Mouse (Mus musculus) midbrain, embryonic 14.5 days (tissue): ENCODE measurements around the gene Sdsl. TPM values are rescaled to one million over a fixed set of nuclear protein-coding genes. Genes with fewer than 3 reads are reported as not detected.

Source experiments
- ATAC-seq: fragments of 200-750 bp; cut with Nextera tagmentation; 2 replicates; pipeline ENCODE4 v1.8.0; 2017; ENCODE audit warnings: moderate number of reproducible peaks, moderate library complexity; ENCODE audit not compliant: low FRiP score, low TSS enrichment
- DNase-seq: peaks from one replicate; pipeline ENCODE4 v3.0.0-alpha.2; 2015
- H3K27ac ChIP-seq: fragments of 300-500 bp; sonication (generic); replicated peaks from 2 replicates; pipeline ENCODE4 v1.5.1; 2014; ENCODE audit warnings: mild to moderate bottlenecking, low read depth, low read length, moderate library complexity
- H3K27me3 ChIP-seq: fragments of 300-500 bp; sonication (generic); 2 replicates; pipeline ENCODE4 v1.6.1; 2014; ENCODE audit warnings: low read length, control low read depth, mixed read lengths; ENCODE audit not compliant: control insufficient read depth, insufficient read depth
- H3K36me3 ChIP-seq: fragments of 300-500 bp; sonication (generic); 2 replicates; pipeline ENCODE4 v1.6.1; 2014; ENCODE audit warnings: low read length, control low read depth; ENCODE audit not compliant: control insufficient read depth, insufficient read depth
- H3K4me1 ChIP-seq: fragments of 300-500 bp; sonication (generic); 2 replicates; pipeline ENCODE4 v1.6.1; 2014; ENCODE audit warnings: mild to moderate bottlenecking, antibody characterized with exemption, low read length, control low read depth; ENCODE audit not compliant: control insufficient read depth, insufficient read depth
- H3K4me2 ChIP-seq: fragments of 300-500 bp; sonication (generic); 2 replicates; pipeline ENCODE4 v1.6.1; 2014; ENCODE audit warnings: mild to moderate bottlenecking, low read length, moderate library complexity
- H3K4me3 ChIP-seq: fragments of 300-500 bp; sonication (generic); replicated peaks from 2 replicates; pipeline ENCODE4 v1.5.1; 2014; ENCODE audit warnings: low read depth, low read length
- H3K9ac ChIP-seq: fragments of 300-500 bp; sonication (generic); replicated peaks from 2 replicates; pipeline ENCODE4 v1.6.1; 2014; ENCODE audit warnings: mild to moderate bottlenecking, low read length, moderate library complexity
- H3K9me3 ChIP-seq: fragments of 300-500 bp; sonication (generic); 2 replicates; pipeline ENCODE4 v1.6.1; 2016; ENCODE audit warnings: low read length, control low read depth, mixed read lengths; ENCODE audit not compliant: control insufficient read depth
- WGBS: fragments of 180-500 bp; shearing (Covaris S2); extraction: QIAGEN DNeasy Blood & Tissue Kit; methylation state at CpG from one replicate; pipeline ENCODE4 v1.1.7; 2014; 5-methylcytosine and 5-hydroxymethylcytosine counted together
- polyA plus RNA-seq: library from polyadenylated mRNA; unstranded; fragments of >200 nt; fragmentation: Nextera tagmentation; extraction: Ambion mirVana; gene quantifications from 2 replicates; pipeline ENCODE4 v1.2.1, GENCODE M21; 2014

Sdsl gene
- polyA plus RNA-seq, 1 experiment from 2014 or later = 6.0 TPM

DNA sequence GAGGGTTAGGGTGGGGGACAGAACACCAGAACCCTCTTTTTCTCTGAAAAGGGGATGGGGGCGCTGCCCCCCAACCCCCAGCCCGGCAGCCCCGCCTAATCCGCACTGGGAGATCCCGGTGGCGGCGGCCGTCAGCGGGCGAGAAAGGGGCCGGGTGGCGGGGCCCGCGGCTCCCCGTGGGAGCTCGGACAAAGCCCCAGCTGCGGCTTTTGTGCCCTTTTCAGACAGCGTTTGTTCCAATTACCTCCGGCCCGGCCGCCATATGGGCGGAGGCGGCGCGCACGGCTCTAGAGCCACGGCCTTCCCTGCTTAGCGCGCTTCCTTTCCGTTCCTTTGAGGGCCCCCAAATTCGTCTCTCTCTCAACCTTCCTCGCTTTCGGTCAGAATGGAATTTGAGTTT, 34.6 kb downstream of the Sdsl start:
- under 1% methylated on average over 33 of the region's 33 CpGs for WGBS
- Histone ChIP-seq H3K9ac (peak overlapping the region; percentile 92), H3K36me3 (peaks cover 22% of the 10 kb centered on the region), H3K4me3 (peak overlapping the region; percentile 44), H3K4me1 (peaks cover 18% of the 10 kb centered on the region; the same call in 1 of the 2 replicates), H3K9me3 (no peaks in the 10 kb centered on the region), H3K27ac (peak overlapping the region; percentile 97), H3K4me2 (peak overlapping the region; percentile 72), H3K27me3 (peaks cover 52% of the 10 kb centered on the region)
- ATAC-seq (no peak), DNase-seq (peak; percentile 72)

DNA sequence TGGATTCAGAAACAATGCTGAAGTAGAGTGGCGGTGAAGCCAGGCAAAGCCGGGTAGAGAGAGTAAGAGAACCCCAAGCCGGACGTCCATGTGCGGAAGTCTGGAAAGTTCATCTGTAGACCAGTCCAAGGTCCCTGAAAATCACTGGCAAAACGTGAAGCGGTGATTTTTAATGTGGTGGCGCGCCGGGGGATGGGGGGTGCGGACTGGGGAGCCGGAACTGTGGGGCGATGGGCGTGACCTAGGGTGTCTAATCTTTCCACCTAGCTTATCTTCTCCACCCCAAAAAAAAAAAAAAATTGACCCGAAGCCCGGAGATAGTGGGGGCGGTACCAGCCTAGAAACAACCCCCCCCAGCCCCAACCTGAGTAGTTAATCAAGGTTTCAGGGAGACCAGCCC, 35.1 kb downstream of the Sdsl start:
- ATAC-seq (no peak), DNase-seq (peak; percentile 51)
- WGBS = under 1% methylated on average over 17 of the region's 17 CpGs
- Histone ChIP-seq H3K36me3 (peaks cover 22% of the 10 kb centered on the region), H3K27ac (peak overlapping the region; percentile 97), H3K4me3 (peak overlapping the region; percentile 44), H3K4me1 (peaks cover 18% of the 10 kb centered on the region; the same call in 1 of the 2 replicates), H3K27me3 (peaks cover 52% of the 10 kb centered on the region), H3K9ac (peak overlapping the region; percentile 92), H3K9me3 (no peaks in the 10 kb centered on the region), H3K4me2 (peak overlapping the region; percentile 72)

DNA sequence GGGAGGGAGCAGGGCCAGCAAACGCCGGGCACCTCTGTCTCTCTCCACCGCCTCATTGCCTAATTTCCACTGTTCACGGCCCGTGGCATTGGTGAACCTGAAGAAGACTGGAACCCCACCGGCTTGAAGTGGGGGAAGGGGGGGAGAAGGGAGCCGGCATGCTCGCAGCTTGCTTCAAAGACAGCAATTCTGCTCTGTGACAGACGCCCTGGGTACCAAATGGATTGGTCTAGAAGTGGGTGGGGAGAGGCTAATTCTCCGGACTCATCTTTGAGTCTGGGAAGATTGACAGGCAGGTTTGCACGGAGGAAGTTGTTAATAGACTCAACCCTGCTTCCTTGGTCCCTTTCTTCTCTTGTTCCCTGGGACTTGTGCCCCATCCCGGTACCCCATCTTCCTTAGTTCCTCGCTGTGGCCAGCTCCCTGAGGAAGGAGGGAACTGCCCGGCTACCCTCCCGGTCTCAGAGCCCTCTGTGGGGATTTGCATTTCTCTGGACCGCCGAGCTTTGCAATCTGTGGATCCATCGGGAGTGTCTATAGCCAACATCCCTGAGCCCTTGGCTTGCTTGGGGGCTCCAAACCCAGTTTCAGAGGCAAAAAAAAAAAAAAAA, 35.6 kb downstream of the Sdsl start:
- Histone ChIP-seq H3K9ac (peak overlapping the region; percentile 92), H3K36me3 (peaks cover 22% of the 10 kb centered on the region), H3K9me3 (no peaks in the 10 kb centered on the region), H3K4me3 (peak overlapping the region; percentile 44), H3K4me2 (peak overlapping the region; percentile 72), H3K27ac (peak overlapping the region; percentile 97), H3K27me3 (peaks cover 52% of the 10 kb centered on the region), H3K4me1 (peaks cover 18% of the 10 kb centered on the region; the same call in 1 of the 2 replicates)
- under 1% methylated on average over 18 of the region's 18 CpGs for WGBS
- ATAC-seq (no peak), DNase-seq (peak; percentile 72)

DNA sequence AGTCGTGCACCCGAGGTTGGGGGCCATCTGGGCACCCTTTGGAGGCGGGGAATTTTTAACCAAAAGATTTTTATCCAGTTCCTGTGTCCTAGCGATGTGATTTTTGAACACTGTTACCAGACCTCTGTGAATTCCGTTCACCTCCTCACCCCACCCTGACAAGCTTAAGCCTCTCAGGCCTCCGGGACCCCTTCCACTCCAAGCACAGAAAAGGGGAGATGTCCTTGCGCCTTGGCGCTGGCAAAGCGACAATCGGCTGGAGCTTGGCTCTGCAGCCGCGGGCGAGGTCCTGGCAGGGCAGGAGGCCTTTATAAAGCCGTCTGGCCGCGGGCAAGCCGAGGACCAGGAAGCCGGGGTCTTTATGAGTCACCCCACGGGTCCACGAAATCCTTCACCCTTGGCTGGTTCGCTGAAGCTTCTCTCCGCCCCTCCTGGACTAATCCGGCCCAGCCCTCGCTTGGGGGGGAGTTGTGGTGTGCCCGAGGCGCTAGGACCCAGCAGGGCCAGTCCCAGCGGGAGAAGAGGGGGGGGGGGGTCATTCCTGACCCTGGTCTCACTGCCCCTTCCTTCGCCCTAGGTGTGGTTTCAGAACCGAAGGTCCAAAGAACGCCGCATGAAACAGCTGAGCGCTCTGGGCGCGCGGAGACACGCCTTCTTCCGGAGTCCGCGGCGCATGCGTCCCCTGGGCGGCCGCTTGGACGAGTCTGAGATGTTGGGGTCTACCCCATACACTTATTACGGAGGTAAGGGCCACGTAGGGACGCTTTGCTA, 36.7 kb downstream of the Sdsl start:
- Histone ChIP-seq H3K4me2 (peak overlapping the region; percentile 72), H3K4me1 (peaks cover 18% of the 10 kb centered on the region; the same call in 1 of the 2 replicates), H3K9me3 (no peaks in the 10 kb centered on the region), H3K27ac (peak overlapping the region; percentile 97), H3K9ac (peak overlapping the region; percentile 92), H3K36me3 (peaks cover 22% of the 10 kb centered on the region), H3K4me3 (peak overlapping the region; percentile 44), H3K27me3 (peaks cover 62% of the 10 kb centered on the region)
- ATAC-seq (no peak), DNase-seq (peak; percentile 74)
- under 1% methylated on average over 45 of the region's 47 CpGs for WGBS

DNA sequence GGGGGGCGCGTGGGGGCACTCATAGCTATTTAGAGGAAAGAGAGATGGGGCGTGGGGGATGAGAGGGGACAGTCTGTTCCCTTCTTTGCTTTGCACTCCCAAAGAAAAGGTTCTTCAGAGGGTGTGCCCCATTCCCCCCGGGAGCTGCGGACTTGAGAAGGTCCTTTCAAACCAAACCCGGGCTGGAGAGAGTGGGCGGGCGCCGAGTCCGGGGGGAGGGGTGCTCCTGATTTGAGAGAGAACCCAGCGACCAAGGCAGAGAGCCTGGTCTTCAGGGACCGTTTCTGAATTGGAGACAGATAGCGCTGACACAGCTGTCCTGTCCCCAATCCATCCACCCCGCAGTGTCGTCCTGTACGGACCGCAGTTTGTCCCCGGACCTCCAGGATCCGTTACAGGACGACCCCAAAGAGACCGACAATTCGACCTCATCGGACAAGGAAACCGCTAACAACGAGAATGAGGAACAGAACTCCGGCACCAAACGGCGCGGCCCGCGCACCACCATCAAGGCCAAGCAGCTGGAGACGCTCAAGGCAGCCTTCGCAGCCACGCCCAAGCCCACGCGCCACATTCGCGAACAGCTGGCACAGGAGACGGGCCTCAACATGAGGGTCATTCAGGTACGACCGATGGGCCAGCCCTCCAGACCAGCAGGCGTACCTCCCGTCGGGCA, 37.5 kb downstream of the Sdsl start:
- H3K27me3 ChIP-seq = peaks cover 65% of the 10 kb centered on the region
- H3K9ac ChIP-seq = peak overlapping the region; percentile 92
- DNase-seq (peak; percentile 62), ATAC-seq (no peak)
- no peaks in the 10 kb centered on the region for H3K9me3 ChIP-seq
- H3K4me3 ChIP-seq = peak overlapping the region; percentile 44
- H3K27ac ChIP-seq = peak overlapping the region; percentile 97
- under 1% methylated on average over 44 of the region's 44 CpGs for WGBS
- peaks cover 22% of the 10 kb centered on the region for H3K36me3 ChIP-seq
- peaks cover 17% of the 10 kb centered on the region; the same call in 1 of the 2 replicates for H3K4me1 ChIP-seq
- peak overlapping the region; percentile 72 for H3K4me2 ChIP-seq

DNA sequence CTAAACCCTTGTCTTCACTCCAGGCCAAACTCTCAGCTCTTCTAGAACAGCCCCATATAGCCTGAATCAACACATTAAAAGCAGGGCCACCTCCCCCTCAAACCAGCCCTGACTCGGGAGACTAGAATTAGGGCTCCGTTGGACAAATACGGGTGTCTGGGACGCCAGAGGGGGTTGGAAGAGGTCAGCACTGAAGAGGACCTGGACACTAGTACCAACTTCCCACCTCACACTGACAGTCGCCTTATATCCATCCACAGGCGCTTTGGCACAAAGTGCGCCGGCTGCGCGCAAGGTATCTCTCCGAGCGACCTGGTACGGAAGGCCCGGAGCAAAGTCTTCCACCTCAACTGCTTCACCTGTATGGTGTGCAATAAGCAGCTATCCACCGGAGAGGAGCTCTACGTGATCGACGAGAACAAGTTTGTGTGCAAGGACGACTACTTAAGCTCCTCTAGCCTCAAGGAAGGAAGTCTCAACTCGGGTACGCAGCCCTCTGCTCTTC, 38.3 kb downstream of the Sdsl start:
- DNase-seq = peak; percentile 52
- no peak for ATAC-seq
- H3K9me3 ChIP-seq = no peaks in the 10 kb centered on the region
- WGBS = 2% methylated on average over 21 of the region's 21 CpGs
- H3K4me2 ChIP-seq = peak overlapping the region; percentile 72
- H3K4me1 ChIP-seq = 0 out of 2 replicates have a peak, but pooled peaks cover 9% of the 10 kb centered on the region
- peaks cover 65% of the 10 kb centered on the region for H3K27me3 ChIP-seq
- H3K4me3 ChIP-seq = peak overlapping the region; percentile 44
- peaks cover 17% of the 10 kb centered on the region for H3K36me3 ChIP-seq
- H3K9ac ChIP-seq = peak overlapping the region; percentile 92
- H3K27ac ChIP-seq = peak overlapping the region; percentile 97

DNA sequence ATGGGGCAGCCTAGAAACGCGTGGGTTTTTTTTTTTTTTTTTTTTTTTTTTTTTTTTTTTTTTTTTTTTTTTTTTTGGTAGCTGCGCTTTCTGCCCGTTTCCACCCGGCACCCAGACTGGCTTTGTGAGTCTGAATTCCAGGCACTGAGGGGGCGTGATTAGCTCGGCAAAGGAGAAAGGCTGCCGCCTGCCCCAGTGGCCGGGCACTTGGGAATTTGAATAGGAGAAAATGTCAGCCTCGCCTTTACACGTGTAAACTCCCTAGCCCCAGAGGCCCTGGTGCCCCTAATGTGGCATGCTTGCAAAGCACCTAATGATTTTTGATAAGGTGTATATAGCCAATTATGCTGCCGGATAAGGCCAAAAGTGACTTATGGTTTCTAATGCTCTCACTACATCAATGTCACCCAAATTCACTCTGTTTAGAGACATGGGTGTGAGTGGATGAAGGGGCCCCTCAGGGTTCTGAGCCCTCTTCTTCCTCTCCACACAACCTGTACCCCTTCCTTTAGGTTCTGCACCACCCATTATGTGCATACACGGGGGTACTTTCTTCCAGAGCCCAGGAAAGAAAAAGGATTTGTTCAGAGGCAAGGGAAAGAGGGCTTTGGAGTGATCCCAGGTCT, 39.4 kb downstream of the Sdsl start:
- 1% methylated on average over 13 of the region's 13 CpGs for WGBS
- Histone ChIP-seq H3K27me3 (peaks cover 65% of the 10 kb centered on the region), H3K4me2 (peak overlapping the region; percentile 72), H3K27ac (peak overlapping the region; percentile 97), H3K4me1 (0 out of 2 replicates have a peak, but pooled peaks cover 6% of the 10 kb centered on the region), H3K36me3 (peaks cover 17% of the 10 kb centered on the region), H3K9me3 (no peaks in the 10 kb centered on the region), H3K9ac (peak overlapping the region; percentile 92), H3K4me3 (peak overlapping the region; percentile 44)
- ATAC-seq (no peak), DNase-seq (peak; percentile 62)

DNA sequence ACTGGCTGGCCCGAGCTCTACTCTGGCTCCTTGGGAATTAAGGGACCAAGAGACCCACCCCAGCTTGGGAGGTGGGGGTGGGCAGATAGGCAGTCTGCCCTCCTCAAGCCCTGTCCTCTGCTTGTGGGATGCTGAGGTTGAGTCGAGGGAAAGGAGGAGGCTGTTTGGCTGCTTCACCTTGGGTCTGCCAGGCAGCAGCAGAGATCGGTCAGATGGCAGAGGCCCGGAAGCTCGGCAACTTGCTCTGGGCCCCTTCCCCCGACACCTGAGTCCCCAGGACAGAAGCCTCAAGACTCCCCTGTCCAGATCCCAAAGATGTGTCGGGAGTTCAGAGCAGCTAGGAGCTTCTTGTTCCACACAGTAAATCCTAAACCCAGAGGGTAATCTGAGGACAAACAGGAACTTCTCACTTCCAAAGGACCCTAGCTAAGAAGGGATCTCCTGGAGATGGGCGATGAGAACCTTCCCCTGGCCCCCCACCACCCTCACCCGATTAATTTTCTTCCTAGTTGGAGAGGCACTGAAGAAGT, 40.1 kb downstream of the Sdsl start:
- H3K4me3 ChIP-seq = peak overlapping the region; percentile 44
- H3K9me3 ChIP-seq = no peaks in the 10 kb centered on the region
- H3K27me3 ChIP-seq = peaks cover 71% of the 10 kb centered on the region
- peak overlapping the region; percentile 92 for H3K9ac ChIP-seq
- peaks cover 17% of the 10 kb centered on the region for H3K36me3 ChIP-seq
- ATAC-seq = no peak
- DNase-seq = no peak
- peak overlapping the region; percentile 97 for H3K27ac ChIP-seq
- under 1% methylated on average over 9 of the region's 9 CpGs for WGBS
- H3K4me1 ChIP-seq = no peaks in the 10 kb centered on the region
- H3K4me2 ChIP-seq = peak overlapping the region; percentile 72
